Mouse (Mus musculus) T-helper 1 cell (primary cell): Measurements from ENCODE around the gene Hydin.
"Not testable (repeated sequence)": the region's sequence is repeated elsewhere in the genome, so short reads cannot be mapped to it uniquely, and the experiment has no call there.

Source experiments
- in situ Hi-C: fragments of 300-600 bp; cut with MboI, MseI; formaldehyde crosslinking; loops from one replicate; pipeline ENCODE4 v1.15.1; 2025; ENCODE audit warnings: high pct_unique_total_duplicates

The Hydin gene

GRCm38 (mm10) chr8:110519790-110520189 lies 253.0 kb downstream of the Hydin start:
- in situ Hi-C loops, result no loop called here

DNA sequence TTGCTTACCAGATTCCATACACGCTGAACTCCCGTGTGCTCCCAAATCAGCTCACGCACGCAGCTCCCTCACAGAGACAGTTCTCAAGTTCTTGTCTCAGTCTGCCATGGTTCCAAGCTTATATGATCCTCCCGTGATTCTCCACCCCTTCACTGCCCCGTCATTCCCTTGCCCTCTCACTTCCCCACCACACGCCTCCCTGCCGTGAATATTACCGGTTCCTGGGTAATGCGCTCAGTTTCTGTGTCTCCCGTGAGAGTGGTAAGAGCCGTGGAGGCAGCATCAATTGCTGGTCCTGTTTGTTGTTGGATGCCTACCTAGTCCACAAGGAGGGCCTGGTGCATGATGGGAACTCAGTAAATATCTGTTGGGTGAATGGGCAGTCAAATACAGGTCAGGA lies 255.1 kb downstream of the Hydin start:
- in situ Hi-C loops, result no loop called here

DNA sequence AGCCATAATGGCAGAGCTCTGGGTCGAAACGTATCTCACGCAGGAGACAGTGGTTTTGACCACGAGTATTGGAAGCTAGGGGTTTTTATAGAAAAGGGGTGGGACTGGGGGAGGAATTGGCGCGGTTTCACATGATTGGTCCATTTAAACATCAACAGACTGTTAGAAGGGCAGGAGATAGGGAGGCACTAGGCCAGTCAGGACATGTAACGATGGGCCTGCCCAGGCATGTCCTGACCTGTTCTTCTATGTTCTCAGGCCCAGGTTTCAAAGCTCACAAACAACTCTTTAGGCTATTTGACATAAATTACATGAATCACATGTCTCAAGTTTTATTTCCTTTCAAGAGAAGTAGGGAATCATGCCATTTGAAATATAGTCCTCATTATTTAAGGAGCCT lies 255.7 kb downstream of the Hydin start:
- in situ Hi-C loops, result not testable (repeated sequence)

DNA sequence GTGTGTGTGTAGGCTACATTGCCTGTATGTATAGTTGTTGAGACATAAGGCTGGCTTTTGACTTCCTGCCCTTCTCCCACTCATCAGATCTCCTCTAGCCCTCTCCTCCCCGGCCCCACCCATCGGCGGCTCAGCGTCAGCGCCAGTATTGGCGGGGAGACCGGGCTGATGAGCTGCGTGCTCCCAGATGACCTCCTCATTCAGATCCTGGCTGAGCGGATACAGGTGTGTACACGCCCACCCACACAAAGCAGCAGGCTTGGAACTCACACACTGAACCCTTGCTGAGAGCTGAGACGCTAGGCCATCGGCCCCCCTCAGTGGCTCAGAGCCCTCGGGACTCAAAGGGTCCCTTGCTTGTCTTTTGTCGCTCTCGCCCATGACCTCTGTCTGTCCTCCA lies 256.2 kb downstream of the Hydin start:
- in situ Hi-C loops, result no loop called here

DNA sequence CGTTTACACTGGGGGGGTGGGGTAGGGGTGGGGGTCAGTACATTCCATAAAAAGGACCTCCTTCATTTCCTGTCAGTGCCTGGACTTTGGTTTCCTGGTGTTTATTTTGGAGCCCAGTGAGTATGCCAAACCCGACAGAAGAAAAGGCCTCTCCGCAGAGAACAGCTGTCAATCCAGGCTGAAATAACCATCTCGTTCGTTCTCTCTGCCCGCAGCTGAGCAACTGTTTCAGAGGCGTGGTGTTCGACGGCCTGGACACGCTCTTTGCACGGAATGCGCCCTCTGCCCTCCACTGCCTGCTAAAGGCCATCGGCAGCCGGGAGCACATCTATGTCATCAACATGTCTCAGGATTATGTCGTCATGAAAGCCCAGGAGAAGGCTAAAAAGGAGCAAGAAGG lies 258.5 kb downstream of the Hydin start:
- in situ Hi-C loops, result no loop called here

GRCm38 (mm10) chr8:110530008-110530762 lies 263.4 kb downstream of the Hydin start:
- in situ Hi-C loops, result no loop called here

DNA sequence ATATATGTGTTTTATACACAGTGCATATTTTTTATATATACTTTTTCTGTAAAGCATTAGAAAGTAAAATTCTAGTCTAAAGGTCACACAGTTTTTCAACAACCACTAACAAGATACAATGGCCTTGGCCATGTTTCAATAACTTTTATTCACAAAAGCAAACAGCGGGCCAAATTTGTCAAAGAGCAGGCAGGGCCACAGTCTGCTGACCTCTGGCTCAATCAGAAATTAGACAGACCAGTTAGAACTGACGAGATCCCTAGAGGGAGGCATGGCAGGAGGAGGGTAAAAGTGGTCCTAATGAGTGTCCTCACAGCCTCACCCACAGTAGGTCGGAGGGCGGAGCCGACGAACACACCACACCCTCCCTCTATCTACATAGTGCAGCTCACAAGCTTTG lies 267.0 kb downstream of the Hydin start:
- in situ Hi-C loops, result no loop called here

GRCm38 (mm10) chr8:110537849-110538248 lies 271.1 kb downstream of the Hydin start:
- in situ Hi-C loops, result no loop called here

DNA sequence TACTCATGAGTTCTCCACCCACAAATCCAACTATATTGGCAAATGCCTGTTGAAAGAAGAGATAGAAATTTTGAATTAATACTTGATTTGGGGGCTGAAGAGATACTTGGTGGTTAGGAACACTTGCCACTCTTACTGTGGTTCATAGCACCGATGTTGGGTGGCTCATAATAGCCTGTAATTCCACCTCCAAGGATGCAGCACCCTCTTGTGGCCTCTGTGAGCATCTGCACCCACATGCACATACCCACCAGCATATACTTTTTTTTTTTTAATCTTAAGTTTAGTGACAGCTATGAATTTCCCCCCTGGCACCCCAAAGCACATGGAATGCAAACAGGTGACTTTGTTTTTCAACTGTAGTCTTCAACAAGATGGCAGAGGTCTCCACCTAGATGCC lies 283.6 kb downstream of the Hydin start:
- in situ Hi-C loops, result no loop called here

GRCm38 (mm10) chr8:110552111-110552510 lies 285.3 kb downstream of the Hydin start:
- in situ Hi-C loops, result not testable (repeated sequence)

DNA sequence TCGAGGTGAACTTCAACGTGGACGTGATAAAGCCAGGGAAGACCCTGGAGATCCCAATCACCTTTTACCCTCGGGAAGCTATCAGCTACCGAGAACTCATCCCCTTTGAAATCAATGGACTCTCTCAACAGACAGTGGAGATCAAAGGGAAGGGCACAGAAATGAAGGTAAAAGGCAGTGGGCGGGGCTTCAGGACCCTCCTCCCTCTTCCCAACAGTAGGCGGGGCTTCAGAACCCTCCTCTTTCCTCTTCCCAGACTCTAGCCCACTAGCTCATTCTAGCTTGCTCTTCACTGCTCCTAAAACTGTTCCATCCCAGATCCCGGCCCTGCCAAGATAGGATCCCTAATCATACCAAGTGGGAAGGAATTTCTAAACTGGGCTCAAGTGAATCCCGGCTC lies 325.9 kb downstream of the Hydin start:
- in situ Hi-C loops, result no loop called here

DNA sequence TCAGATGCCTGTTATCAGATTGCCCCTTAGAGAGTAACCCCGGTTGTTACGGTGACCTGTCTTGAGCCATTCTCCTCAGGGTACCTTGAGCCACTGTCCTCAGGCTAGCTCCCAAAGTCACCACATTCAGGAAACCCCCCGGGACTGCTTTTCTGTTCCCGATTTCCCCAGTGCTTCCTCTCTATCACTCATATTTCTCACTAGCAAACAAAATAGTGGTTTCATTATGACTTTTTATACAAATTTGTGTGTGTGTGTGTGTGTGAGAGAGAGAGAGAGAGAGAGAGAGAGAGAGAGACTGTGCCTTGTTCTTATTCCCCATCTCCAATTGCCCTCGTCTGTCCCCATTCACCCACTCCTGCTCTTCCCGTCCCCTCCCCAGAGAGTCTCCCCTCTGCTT lies 327.4 kb downstream of the Hydin start:
- in situ Hi-C loops, result no loop called here

DNA sequence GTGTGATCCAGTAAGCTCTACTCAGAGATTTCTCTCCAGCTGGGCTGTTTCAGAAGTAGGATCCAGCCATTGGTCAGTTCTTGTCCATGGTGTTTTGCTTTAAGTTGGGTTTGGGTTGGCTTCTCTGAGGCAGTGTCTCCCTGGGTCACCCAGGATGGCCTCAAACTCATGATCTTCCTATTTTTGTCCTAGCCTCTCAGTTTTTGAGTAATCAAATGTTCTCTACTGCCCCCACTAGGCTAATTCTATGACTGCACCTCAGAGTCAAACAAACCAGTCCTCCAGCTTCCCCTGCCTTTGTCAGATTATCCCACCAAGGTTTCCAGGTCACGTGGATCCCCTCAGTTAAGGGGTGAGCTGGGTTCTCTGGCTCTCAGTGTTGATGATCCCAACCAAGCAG lies 337.8 kb downstream of the Hydin start:
- in situ Hi-C loops, result no loop called here

DNA sequence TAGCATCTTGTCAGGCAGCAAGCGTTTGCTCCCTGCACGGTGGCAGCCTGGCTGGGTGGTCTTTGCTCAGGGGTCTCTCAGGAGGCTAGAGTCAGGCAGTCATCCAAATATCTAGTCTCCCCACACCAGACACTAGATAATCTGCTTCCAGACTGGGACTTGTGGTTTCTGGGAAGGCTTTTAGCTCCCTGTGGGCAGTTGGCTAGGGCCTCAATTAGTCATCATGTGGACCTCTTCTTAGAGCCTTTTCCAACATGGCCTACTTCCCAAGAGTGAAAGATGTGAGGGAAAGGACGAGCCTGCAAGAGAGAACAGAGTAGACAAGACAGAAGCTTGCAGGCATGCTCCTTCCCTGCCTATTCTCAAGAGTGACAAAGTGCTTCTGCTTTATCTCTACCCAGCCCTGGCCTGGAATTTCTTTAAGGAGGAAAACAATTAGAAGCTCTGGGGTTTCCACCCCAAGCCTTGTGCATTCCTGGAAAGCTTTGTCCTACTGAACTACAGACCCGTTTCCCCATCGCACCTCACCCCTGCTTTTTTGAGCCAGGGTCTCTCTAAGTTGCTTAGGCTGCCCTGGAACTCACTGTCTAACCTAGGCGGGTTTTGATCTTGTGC lies 338.7 kb downstream of the Hydin start:
- in situ Hi-C loops, result no loop called here

GRCm38 (mm10) chr8:110615730-110616129 lies 349.0 kb downstream of the Hydin start:
- in situ Hi-C loops, result loop anchor here (10.0 kb wide), 1 partner anchor 401 kb away; the partner anchor contains the start of gene Cmtr2

DNA sequence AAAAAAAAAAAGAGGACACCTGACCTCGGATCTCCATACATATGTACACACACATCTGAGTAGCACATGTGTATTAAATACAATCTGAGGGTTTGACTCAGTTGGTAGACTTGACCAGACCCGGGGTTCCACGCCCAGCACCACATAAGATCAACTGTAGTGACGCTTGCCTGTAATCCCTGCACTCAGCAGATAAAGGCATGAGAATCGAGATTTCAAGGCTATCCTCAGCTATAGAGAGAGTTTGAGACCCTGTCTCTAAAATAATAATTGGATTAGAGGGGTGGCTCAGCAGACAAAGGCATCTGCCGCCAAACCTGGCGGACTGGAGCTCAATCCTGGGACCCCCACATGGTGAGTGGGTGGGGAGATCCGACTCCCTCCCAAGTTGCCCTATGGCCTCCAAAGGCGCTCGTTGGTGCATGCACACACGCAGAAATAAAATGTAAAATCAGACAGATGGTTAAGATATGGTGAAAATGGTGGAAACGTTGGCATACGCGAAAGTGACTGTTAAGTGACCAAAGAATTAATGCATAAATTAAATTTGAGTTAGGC lies 351.1 kb downstream of the Hydin start:
- in situ Hi-C loops, result loop anchor here (10.0 kb wide), 1 partner anchor 403 kb away; the partner anchor contains the start of gene Cmtr2

- in situ Hi-C loops, result loop anchor here (10.0 kb wide), 1 partner anchor 404 kb away; the partner anchor contains the start of gene Cmtr2
Observed at GRCm38 (mm10) chr8:110618391-110619207, 351.8 kb downstream of the Hydin start, which contains the start of gene Vac14. Vac14 (plus strand) TSS chr8:110618585.

GRCm38 (mm10) chr8:110619208-110619574 lies 352.4 kb downstream of the Hydin start:
- in situ Hi-C loops, result loop anchor here (10.0 kb wide), 1 partner anchor 404 kb away; the partner anchor contains the start of gene Cmtr2

DNA sequence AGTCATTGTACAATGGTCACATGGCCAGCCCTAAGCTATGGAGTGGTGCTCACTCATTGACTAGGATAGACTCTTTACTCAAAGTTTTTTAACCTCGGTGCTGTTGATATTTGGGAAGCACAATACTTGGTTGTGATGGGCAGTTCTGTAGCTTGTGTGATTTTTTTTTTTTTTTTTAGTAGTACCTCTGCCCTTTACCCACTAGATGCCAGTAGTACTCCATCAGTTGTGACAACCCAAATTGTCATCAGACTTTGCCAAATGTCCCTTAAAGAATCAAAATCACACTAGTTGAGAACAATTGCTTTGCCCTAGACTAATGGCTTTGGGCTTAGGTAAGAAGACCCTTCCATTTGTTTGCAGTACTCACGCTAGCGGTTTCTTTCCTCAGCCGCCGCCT lies 353.1 kb downstream of the Hydin start:
- in situ Hi-C loops, result loop anchor here (10.0 kb wide), 1 partner anchor 405 kb away; the partner anchor contains the start of gene Cmtr2

- in situ Hi-C loops, result no loop called here
Observed at GRCm38 (mm10) chr8:110626431-110626830, 359.7 kb downstream of the Hydin start.

GRCm38 (mm10) chr8:110629245-110630063 lies 362.7 kb downstream of the Hydin start:
- in situ Hi-C loops, result no loop called here
